Mouse (Mus musculus) gonadal fat pad, adult 2 months (tissue): Measurements from ENCODE around the gene Znrf4. TPM values are rescaled to one million over a fixed set of nuclear protein-coding genes. Genes with fewer than 3 reads are reported as not detected.

Experiments
- DNase-seq: peaks from one replicate; pipeline ENCODE4 v3.0.0-alpha.2; 2012; ENCODE audit warnings: low read depth
- polyA plus RNA-seq: library from polyadenylated mRNA; depleted of rRNA; stranded (reverse); fragments of >200 nt; gene quantifications from 2 replicates; pipeline ENCODE4 v1.2.3, GENCODE M21; 2012

Gene Znrf4
- polyA plus RNA-seq, 1 experiment = 6.7 TPM

- no peak for DNase-seq
Measured at GRCm38 (mm10) chr17:56490438-56491152, 21.6 kb downstream of the Znrf4 start.

DNA sequence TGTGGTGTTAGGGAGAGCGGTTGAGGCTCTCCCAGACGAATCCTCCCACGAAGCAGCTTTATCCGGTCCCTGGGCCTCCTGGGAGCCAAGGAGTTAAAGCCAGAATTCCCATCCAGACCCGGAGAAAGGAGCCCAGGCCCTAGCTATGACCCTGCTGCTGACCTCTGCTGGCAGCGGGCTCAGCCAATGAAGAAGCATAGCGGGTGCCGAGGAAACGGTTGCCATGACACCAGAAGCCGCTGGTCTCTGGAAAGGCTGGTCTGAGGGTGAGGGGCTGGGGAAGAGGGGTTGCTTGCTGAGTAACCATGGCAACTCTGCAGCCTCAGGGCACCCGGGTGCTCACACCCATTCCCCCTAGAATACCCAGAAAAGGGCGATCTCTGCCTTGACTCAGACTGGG is 24.2 kb downstream of the Znrf4 start:
- DNase-seq = no peak

- DNase-seq = no peak
Measured at GRCm38 (mm10) chr17:56487441-56487888, 24.8 kb downstream of the Znrf4 start.

- no peak for DNase-seq
Measured at GRCm38 (mm10) chr17:56485926-56486325, 26.3 kb downstream of the Znrf4 start.

DNA sequence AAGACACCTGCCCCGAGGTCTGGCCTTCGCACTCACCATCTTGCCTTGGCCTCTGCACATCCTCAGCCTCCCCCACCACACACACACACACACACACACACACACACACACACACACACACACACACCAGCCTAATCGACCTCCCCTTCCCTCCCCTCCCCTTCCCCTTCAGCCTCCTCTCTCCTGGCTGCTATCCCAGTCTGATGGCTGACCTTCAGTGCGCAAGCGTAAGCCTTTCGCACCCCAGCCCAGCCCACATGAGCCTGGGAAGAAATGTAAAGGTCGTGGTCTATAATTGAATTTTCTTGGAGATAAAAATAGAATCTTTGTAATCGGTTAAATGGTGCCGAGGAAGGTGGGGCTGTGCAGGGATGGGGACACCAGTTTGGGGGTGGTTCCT is 27.1 kb downstream of the Znrf4 start:
- no peak for DNase-seq

DNA sequence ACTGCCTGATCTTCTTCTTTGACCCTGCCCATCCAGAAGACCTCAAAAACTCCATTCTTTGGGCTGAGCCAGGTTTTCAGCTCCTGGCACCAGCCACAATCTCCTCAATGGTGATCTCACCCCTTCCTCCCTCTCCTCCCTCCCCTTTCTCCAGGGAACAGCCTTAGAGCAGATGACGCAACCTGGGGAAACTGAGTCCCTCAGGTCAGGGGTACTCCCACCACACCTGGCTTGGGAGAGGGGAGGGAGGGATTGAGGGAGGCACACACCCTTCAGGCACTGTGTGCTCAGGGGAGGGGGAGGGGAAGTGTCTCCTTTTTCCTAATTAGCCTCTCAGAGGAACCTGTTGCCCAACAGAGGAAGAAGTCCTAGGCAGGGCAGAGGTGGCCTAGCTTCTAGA is 29.6 kb downstream of the Znrf4 start:
- DNase-seq = no peak

- DNase-seq = no peak
Measured at GRCm38 (mm10) chr17:56479358-56479757, 32.9 kb downstream of the Znrf4 start.

- no peak for DNase-seq
Measured at GRCm38 (mm10) chr17:56478191-56478611, 34.0 kb downstream of the Znrf4 start.

DNA sequence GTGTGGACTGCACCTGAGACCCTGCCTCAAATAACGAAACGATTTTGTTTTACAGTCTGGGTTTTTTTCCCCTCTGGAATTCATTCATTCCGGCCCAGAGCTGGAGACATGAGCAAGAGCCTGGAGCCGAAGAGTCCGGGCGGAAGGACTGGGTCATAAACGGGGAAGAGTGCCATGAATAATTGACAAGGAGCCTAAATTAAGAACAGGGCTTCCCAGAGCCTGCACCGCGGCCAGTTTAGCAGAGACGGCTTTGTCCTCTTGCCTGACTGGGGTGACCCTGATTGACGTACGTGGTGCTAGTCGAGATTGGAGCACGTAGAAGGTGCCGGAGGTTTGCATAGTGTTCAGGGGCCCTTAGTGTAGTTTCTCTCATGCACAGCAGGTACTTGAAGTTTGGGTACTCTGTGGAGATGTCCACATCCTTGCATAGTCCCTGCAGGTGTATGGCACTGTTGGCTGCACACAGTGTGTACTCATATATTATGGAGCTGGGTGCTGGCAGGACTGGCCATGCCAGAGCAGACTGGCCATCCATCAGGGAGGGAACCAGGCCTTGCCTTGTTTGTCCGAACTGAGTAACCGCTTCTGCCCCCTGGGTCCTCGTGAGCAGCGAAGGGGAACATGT is 34.9 kb downstream of the Znrf4 start:
- no peak for DNase-seq

DNA sequence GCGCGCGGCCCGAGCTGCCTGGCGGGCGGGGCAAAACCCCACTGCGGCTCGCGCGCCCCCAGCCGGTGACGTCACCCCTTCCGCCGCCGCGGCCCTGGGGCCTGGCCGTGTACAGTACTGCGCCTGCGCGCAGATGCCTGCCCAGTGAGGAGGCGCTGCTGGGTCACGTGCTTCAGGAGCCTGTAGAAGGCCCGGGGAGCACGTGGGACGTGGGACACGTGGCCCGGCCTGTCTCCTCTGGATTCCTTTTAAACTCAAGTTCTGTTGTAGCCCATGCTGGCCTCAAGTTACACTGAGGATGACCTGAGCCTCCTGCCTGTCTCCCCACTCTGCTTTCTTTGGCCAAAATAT is 35.9 kb downstream of the Znrf4 start, which contains the start of gene Ptprs:
Ptprs (minus strand) TSS at position 82 of the 351 bp plus-strand sequence.
- DNase-seq = no peak

DNA sequence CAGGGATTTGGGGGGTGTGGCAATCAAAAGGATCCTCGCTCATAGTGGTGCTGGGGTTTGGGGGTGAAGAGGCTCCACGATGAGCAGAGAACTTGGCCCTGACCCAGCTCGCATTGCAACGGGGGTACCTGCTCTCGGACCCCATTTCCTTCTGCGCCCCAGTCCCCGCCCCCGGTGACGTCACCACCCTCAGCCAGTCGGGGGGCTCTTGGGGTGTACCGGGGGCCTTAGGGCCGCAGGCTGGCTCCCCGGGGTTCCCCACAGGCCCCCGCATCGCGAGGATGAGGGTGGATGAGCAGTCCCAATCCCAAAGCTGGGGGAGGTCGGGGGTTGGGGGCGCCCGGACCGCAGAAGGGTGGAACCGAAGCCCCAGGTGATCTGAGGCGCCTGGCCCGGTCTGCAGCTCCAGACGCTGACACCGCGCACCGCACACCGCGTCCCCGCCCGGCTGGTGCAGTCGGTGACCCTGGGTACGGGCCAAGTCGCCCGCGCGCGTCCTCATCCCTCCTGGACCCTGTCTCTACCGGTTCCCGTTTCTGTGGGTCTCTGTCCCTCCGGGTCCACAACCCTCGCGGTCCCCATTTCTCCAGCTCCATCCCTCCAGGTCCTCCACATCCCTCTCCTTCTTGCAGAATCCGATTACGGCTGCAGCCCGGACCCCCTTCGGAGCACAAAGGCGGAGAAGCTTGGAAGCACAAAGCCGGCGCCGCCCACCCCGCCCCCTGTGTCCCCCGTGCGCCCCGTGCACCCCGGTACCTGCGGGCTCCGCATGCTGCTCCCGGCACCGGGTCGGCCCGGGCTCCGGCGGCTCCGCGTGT is 36.4 kb downstream of the Znrf4 start:
- DNase-seq = no peak

GRCm38 (mm10) chr17:56474831-56475581 is 37.2 kb downstream of the Znrf4 start:
- no peak for DNase-seq

GRCm38 (mm10) chr17:56474311-56474830 is 37.9 kb downstream of the Znrf4 start:
- no peak for DNase-seq

- no peak for DNase-seq
Measured at GRCm38 (mm10) chr17:56473611-56473905, 38.7 kb downstream of the Znrf4 start.

- DNase-seq = no peak
Measured at GRCm38 (mm10) chr17:56472733-56473610, 39.3 kb downstream of the Znrf4 start.

DNA sequence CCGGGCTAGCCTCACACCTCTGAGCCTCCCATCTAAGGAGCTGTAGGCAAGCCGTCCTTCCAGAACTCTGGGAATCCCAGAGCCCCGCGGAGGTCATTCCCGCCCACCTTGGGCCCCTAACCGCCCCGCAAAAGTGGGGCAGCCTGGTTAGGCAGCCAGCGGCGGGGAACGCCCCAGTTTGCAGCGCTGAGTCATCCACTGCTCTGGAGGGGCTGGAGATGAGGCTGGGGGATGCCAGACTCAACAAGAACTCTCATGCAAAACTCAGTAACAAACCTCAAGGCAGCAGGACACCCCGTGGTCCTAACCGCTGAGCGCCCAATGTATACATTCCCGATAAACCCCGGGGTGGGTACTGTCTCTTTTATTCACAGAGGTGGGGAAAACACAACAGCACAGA is 40.1 kb downstream of the Znrf4 start:
- no peak for DNase-seq

GRCm38 (mm10) chr17:56471136-56471535 is 41.1 kb downstream of the Znrf4 start:
- no peak for DNase-seq

DNA sequence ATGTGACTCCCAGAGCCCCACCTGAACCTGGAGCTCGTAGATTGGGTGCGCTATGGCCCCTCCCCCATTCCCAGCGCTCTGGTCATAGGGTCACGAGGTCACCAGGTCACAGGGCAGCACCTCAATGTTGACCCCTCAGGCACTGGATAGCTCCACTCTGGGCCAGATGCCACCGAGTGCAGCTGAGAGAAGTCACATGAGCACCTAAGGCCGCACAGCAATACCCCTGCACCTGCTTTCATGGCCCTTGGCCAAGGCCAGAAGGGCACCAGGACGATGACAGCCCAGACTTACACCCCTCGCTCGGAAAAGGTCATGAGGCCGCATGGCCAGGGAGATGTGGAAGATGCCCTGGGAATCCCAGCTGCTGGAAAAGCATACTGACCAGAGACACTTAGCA is 41.7 kb downstream of the Znrf4 start:
- DNase-seq = no peak

GRCm38 (mm10) chr17:56470001-56470436 is 42.2 kb downstream of the Znrf4 start:
- no peak for DNase-seq

DNA sequence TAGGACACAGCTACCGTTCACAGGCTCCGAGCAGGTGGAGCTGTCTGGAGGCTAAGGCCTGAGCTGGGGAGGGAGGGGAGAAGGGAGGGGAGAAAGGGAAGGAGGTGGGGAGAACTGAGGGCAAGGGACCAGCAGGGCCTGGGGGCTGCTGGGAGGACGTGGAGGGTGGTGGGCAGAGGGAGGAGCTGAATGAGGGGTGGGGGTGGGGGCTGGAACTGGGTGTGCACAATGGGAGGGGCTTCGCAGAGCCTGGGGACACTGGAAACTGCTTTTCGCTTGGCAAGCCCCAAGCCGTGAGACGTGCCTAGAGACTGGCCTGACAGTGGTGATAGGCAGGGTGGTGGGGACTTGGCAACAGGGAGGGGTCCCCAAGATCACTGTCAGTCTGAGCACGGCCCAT is 43.0 kb downstream of the Znrf4 start:
- no peak for DNase-seq

DNA sequence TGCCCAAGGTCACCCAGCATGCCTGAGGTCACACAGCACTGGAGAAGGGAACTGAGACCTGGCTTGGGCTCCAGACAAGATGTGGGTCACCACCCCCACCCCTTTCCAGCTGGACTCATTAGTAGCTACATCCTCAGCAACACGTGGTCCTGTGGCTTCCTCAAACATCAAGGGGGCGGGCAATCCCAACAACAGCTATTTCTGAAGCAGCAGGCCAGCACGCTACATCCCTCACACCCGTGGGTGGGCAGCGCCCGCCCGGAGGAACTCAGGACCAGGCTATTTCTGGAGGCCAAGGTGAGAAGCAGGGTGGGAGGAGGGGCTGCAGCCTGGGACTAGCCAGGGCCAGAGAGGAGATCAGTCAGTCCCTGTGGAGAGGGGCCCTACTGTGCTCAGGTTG is 43.4 kb downstream of the Znrf4 start:
- no peak for DNase-seq
